Mouse (Mus musculus): Measurements from ENCODE around the gene Chn1. TPM values are rescaled to one million over a fixed set of nuclear protein-coding genes. Genes with fewer than 3 reads are reported as not detected.

Chn1 gene
- polyA plus RNA-seq, 1 experiment from 2014 or later: 110 TPM

- Histone ChIP-seq H3K4me2 (replicated peaks) (no peak overlapping the region), H3K27me3 (replicated peaks) (no peaks in the 10 kb centered on the region), H3K4me3 (no peak overlapping the region), H3K9me3 (no peaks in the 10 kb centered on the region), H3K4me1 (peaks cover under 1% of the 10 kb centered on the region; the same call in 1 of the 2 replicates), H3K27ac (no peak overlapping the region), H3K36me3 (no peaks in the 10 kb centered on the region), H3K9ac (no peak overlapping the region)
- ATAC-seq (ENCODE audit: low FRiP score, low read depth): no peak
- WGBS: 84% methylated on average over 2 of the region's 2 CpGs
Observed at GRCm38 (mm10) chr2:73727868-73728267, 47.3 kb downstream of the Chn1 start.

DNA sequence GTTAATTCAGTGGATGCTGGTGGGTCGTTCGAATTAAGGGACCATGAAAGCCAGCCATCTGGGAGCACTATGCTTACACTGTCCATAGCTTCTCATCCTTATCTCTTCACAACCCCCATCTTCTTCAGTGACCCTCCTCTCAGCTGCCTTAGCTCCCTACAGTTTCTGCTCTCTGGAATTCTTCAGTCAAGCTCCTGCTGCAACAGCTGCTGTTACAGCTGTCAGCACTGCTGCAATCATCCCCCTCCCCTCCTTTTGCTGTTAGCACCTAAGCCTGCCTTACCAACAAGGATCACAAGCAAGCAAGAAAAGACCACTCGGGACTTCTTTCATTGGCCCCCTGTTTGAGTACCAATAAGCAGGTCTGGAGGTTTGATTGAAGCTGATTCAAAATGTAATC lies 50.2 kb downstream of the Chn1 start:
- no peaks in the 10 kb centered on the region for H3K9me3 ChIP-seq
- no peak for ATAC-seq (ENCODE audit: low FRiP score, low read depth)
- H3K4me2 ChIP-seq (replicated peaks): no peak overlapping the region
- peaks cover 13% of the 10 kb centered on the region for H3K4me1 ChIP-seq
- WGBS: 71% methylated on average over 3 of the region's 3 CpGs
- H3K27ac ChIP-seq: no peak overlapping the region
- no peak overlapping the region for H3K9ac ChIP-seq
- no peaks in the 10 kb centered on the region for H3K27me3 ChIP-seq (replicated peaks)
- H3K36me3 ChIP-seq: no peaks in the 10 kb centered on the region
- H3K4me3 ChIP-seq: no peak overlapping the region

DNA sequence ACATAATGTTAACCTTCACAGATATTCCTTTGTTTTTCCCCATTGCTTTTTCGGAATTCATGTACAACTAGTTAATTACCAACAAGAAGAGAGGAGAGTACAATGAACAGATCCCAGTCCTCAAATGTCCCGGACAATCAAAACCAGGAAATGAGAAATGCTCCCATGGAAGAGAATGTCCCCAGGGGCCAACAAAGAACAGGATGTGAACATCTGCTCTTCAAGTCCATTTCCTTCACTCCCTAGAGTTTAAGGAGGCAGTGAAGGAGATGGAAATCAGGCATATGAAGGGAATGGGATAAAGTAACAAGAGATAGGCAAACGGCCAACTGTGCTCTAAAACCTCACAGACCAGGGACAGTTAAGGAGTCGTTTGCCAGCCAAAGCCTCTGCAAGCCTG lies 53.3 kb downstream of the Chn1 start:
- no peaks in the 10 kb centered on the region for H3K9me3 ChIP-seq
- ATAC-seq (ENCODE audit: low FRiP score, low read depth): no peak
- H3K4me2 ChIP-seq (replicated peaks): 0 out of 2 replicates have a peak overlapping the region, but pooled peaks have one; percentile 5
- no peak overlapping the region for H3K9ac ChIP-seq
- H3K27me3 ChIP-seq (replicated peaks): no peaks in the 10 kb centered on the region
- 35% methylated on average over 4 of the region's 4 CpGs for WGBS
- H3K4me1 ChIP-seq: peaks cover 13% of the 10 kb centered on the region
- no peak overlapping the region for H3K4me3 ChIP-seq
- no peaks in the 10 kb centered on the region for H3K36me3 ChIP-seq
- H3K27ac ChIP-seq: no peak overlapping the region

DNA sequence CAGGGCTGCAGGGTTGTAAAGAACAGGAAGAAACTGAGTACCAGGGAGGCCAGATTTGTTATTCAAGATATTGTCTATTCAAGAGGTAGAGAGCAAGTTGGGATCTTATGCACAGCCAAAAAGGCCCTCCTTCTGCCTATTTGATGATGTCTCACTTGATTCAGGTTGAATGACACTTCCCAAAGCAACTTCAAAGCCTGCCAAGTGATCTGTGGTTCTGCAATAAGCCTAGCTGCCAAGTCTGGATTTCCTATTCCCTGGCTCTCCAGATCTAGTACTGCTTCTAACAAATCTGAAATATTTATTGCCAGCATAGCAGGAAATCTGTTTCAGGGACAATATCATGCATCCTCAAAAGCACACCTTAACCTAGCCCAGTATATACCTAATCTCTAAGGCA lies 62.7 kb downstream of the Chn1 start:
- no peak overlapping the region for H3K27ac ChIP-seq
- H3K4me3 ChIP-seq: no peak overlapping the region
- no peaks in the 10 kb centered on the region for H3K9me3 ChIP-seq
- no peaks in the 10 kb centered on the region for H3K27me3 ChIP-seq (replicated peaks)
- H3K36me3 ChIP-seq: no peaks in the 10 kb centered on the region
- ATAC-seq (ENCODE audit: low FRiP score, low read depth): no peak
- no peak overlapping the region for H3K9ac ChIP-seq
- H3K4me2 ChIP-seq (replicated peaks): no peak overlapping the region
- H3K4me1 ChIP-seq: no peaks in the 10 kb centered on the region

DNA sequence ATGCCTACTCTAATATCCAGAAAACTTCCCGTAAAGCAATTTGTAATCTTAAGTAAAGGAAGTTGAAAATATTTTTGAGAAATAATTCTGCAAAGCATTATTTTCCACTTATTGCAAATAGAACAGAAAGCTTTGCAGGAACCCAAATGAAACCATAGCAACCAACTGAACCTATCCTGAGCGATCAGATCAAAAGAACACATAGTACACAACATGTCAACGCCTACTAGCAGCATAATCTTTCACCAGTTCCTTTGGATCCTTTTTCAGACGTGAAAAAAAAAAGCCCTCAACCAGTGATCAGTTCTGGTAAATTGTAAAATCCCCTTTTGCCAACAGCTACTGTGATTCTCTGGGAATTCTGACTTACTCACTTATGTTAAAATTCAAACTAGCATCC lies 82.1 kb downstream of the Chn1 start:
- no peak for ATAC-seq (ENCODE audit: low FRiP score, low read depth)
- Histone ChIP-seq H3K4me1 (no peaks in the 10 kb centered on the region), H3K27ac (no peak overlapping the region), H3K27me3 (replicated peaks) (no peaks in the 10 kb centered on the region), H3K9me3 (no peaks in the 10 kb centered on the region), H3K9ac (no peak overlapping the region), H3K4me2 (replicated peaks) (no peak overlapping the region), H3K36me3 (peaks cover 2% of the 10 kb centered on the region; the same call in 1 of the 2 replicates), H3K4me3 (no peak overlapping the region)
- 87% methylated on average over 4 of the region's 4 CpGs for WGBS

GRCm38 (mm10) chr2:73690783-73691604 lies 84.2 kb downstream of the Chn1 start:
- 83% methylated on average over 6 of the region's 6 CpGs for WGBS
- Histone ChIP-seq H3K4me3 (no peak overlapping the region), H3K36me3 (peaks cover 2% of the 10 kb centered on the region; the same call in 1 of the 2 replicates), H3K9me3 (no peaks in the 10 kb centered on the region), H3K27ac (no peak overlapping the region), H3K4me1 (no peaks in the 10 kb centered on the region), H3K4me2 (replicated peaks) (no peak overlapping the region), H3K9ac (no peak overlapping the region), H3K27me3 (replicated peaks) (no peaks in the 10 kb centered on the region)
- ATAC-seq (ENCODE audit: low FRiP score, low read depth): no peak

- WGBS: 73% methylated on average over 1 of the region's 1 CpGs
- Histone ChIP-seq H3K36me3 (no peaks in the 10 kb centered on the region), H3K4me3 (no peak overlapping the region), H3K4me1 (no peaks in the 10 kb centered on the region), H3K27me3 (replicated peaks) (no peaks in the 10 kb centered on the region), H3K9ac (no peak overlapping the region), H3K4me2 (replicated peaks) (no peak overlapping the region), H3K27ac (no peak overlapping the region), H3K9me3 (no peaks in the 10 kb centered on the region)
- no peak for ATAC-seq (ENCODE audit: low FRiP score, low read depth)
Observed at GRCm38 (mm10) chr2:73682500-73682899, 92.6 kb downstream of the Chn1 start.

- Histone ChIP-seq H3K27me3 (replicated peaks) (no peaks in the 10 kb centered on the region), H3K9ac (no peak overlapping the region), H3K27ac (no peak overlapping the region), H3K36me3 (no peaks in the 10 kb centered on the region), H3K4me2 (replicated peaks) (no peak overlapping the region), H3K9me3 (no peaks in the 10 kb centered on the region), H3K4me3 (no peak overlapping the region), H3K4me1 (no peaks in the 10 kb centered on the region)
- ATAC-seq (ENCODE audit: low FRiP score, low read depth): no peak
- 92% methylated on average over 1 of the region's 1 CpGs for WGBS
Observed at GRCm38 (mm10) chr2:73680425-73681027, 94.6 kb downstream of the Chn1 start.

DNA sequence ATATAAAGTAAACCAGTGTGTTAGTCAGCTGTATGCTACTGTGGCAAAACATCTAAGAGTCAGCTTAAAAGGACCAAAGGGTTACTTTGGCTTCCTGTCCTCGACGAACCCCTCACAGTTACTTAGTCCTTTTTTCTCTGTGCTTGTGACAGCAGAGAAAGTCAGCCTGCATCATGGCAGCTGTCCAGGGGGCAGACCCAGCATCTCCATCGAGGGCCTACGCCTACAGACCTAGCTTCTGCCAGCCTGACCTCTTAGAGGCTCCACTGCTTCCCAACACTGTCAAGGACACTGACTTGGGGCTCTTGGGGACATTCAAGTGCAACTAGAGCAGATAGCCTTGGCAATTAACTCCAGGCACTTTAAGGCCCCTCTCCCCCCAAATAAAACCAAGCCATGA lies 106.5 kb downstream of the Chn1 start:
- Histone ChIP-seq H3K9ac (no peak overlapping the region), H3K36me3 (no peaks in the 10 kb centered on the region), H3K4me3 (no peak overlapping the region), H3K9me3 (no peaks in the 10 kb centered on the region), H3K27ac (no peak overlapping the region), H3K27me3 (replicated peaks) (no peaks in the 10 kb centered on the region), H3K4me2 (replicated peaks) (no peak overlapping the region), H3K4me1 (no peaks in the 10 kb centered on the region)
- WGBS: 87% methylated on average over 4 of the region's 4 CpGs
- ATAC-seq (ENCODE audit: low FRiP score, low read depth): no peak

DNA sequence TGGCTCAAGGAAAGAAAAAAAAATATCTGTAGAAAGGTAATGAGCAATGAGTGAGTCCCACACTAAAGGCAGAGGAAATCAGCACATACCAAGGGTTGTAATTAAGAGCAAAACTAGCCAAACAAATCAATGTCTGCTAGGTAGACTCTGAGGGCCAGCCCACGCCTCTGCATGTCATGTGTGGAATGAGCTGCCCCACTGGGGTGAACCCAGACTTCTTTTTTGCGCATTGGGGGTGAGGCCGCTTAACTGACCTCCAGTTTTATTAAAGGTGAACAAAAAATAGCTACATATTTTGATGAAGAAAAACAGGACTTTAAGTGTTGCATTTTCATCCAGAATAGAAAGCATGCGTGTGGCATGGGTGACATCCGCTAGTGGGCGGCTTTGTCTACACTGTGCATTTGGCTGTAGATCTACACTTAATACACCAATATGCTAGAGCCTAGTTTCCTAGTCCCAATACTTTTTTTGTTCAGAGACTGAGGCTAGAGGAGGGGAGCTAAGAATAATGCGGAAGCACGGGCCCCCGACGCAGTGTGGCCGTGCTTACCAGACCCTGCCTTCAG lies 114.5 kb downstream of the Chn1 start:
- 85% methylated on average over 11 of the region's 11 CpGs for WGBS
- peak; percentile 41; the same call in 1 of the 2 replicates for ATAC-seq (ENCODE audit: low FRiP score, low read depth)
- Histone ChIP-seq H3K4me2 (replicated peaks) (peak overlapping the region; percentile 49), H3K27ac (no peak overlapping the region), H3K36me3 (no peaks in the 10 kb centered on the region), H3K9ac (no peak overlapping the region), H3K4me3 (no peak overlapping the region), H3K4me1 (peaks cover 20% of the 10 kb centered on the region), H3K27me3 (replicated peaks) (no peaks in the 10 kb centered on the region), H3K9me3 (no peaks in the 10 kb centered on the region)

DNA sequence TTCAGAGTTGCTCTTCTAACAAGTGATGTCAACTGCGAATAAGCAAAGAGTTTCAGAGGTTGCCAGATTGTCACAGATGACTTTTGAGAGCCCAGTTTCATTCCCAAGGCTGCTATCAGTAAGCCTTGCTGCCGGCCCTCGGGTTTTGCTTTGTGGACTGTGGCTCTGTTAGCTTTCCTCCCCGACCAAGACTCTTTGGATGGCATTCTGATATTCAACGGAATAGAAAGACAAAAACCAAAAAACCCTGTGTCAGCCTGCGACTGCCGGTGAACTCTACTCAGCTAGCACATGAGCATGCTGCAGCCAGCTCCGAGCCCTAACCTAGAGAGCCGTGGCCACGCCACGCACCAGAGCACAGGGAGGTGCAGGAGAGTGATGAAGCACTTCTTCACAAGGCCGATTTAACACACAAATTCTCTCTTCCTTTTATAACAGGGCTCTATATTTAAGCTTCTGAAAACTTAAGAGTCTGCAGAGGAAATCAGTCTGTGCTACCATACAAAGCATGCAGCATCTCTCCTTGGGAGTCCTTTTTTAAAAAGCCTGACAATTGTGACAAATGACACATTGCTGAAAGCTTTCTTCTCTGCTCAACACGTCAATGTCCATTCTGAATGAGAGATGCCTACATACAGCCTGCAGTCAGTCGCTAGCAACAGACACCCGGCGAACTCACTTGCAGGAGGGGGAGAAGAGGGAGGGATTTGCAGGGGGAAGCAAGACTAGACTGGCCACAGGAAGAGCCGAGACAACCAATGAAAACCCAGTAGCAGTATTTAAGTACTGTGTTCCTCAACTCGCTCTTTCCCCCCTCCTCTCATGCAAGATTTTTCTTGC lies 115.2 kb downstream of the Chn1 start:
- H3K9me3 ChIP-seq: no peaks in the 10 kb centered on the region
- no peaks in the 10 kb centered on the region for H3K27me3 ChIP-seq (replicated peaks)
- peak; percentile 86 for ATAC-seq (ENCODE audit: low FRiP score, low read depth)
- peak overlapping the region; percentile 49 for H3K4me2 ChIP-seq (replicated peaks)
- peaks cover 20% of the 10 kb centered on the region for H3K4me1 ChIP-seq
- 0 out of 2 replicates have a peak overlapping the region, but pooled peaks have one; percentile 1 for H3K4me3 ChIP-seq
- 0 out of 2 replicates have a peak overlapping the region, but pooled peaks have one; percentile 29 for H3K9ac ChIP-seq
- no peaks in the 10 kb centered on the region for H3K36me3 ChIP-seq
- WGBS: 29% methylated on average over 18 of the region's 18 CpGs
- peak overlapping the region; percentile 46; the same call in 1 of the 2 replicates for H3K27ac ChIP-seq

GRCm38 (mm10) chr2:73659041-73659440 lies 116.1 kb downstream of the Chn1 start:
- 64% methylated on average over 8 of the region's 8 CpGs for WGBS
- Histone ChIP-seq H3K9ac (no peak overlapping the region), H3K27me3 (replicated peaks) (no peaks in the 10 kb centered on the region), H3K4me2 (replicated peaks) (no peak overlapping the region), H3K9me3 (no peaks in the 10 kb centered on the region), H3K27ac (no peak overlapping the region), H3K4me3 (no peak overlapping the region), H3K36me3 (no peaks in the 10 kb centered on the region), H3K4me1 (peaks cover 20% of the 10 kb centered on the region)
- ATAC-seq (ENCODE audit: low FRiP score, low read depth): no peak

Data from neural tube, embryonic 12.5 days (tissue).